Mouse (Mus musculus) adrenal gland, adult (tissue): ENCODE data around the gene Amdhd1.
"Not testable (repeated sequence)": the region's sequence is repeated elsewhere in the genome, so short reads cannot be mapped to it uniquely, and the experiment has no call there.

Source experiments
- DNase-seq, 2 experiments: peaks; one replicate each; pipeline ENCODE4 v3.0.0; 2022 to 2023; ENCODE audit warnings: low spot score in 1 of 2; ENCODE audit not compliant: inconsistent age in 2 of 2

Amdhd1 gene

DNA sequence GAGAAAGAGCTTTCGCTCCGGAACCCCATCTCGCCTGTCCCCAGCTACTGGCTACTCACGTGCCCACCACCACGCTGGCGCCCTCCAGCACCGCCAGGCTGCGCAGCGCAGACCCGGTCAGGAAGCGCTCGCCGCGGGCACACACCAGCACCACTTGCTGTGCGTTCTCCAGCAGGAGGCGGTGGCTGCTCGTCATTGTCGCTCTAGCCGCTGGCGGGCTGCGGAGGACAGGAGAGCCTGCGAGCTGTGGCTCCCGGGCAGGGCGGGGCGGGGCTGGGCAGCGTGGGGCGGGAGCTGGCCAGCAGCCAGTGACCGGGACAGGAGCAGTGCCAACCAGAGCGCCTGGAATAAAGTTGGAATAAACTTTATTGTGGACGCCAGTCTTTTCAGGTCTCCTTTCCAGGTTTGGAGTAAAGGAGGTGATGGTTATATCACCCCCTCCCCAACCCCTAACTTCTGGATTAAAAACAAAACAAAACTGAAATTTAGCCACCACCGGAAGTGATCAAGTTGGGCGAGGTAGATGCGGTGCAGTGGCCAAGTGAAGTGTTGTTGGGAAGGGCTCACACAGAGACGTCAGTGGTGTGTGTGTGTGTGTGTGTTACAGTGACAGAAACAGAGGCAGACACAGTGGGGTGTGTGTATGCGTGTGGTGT is at the start of gene Amdhd1:
TSS of gene Amdhd1 (minus strand) at position 259 of the 656 bp plus-strand sequence.
- peak; percentile 86 to 95 for DNase-seq

DNA sequence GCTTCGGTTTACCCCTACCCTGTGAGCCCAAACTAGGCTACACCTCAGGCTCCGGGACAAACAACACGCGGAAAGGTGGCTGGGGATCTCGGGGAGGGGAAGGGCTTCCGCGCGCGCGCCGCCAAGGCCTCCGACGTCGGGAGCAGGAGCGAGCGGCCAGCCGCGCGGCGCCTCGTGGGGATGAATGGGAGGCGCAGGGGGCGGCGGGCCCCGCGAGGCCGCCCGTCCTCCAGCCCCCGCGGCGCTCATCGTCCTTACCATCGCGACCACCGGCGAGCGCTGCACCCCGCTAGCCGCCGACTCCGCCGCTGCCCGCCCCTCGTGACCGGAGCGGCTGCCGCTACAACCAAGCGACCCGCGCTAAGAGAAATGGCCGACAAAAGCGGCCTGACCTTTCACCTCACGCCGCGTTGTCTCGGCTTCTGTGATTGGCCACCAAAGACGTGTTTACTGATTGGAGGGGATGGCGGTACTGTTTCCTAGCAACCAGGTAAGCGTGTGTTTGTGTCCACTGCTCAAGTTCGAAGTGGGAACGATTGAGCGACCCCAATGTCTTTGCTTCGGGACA is 49.5 kb upstream of the Amdhd1 start, which contains the start of gene Snrpf:
TSS of gene Snrpf (minus strand) at position 426 of the 568 bp plus-strand sequence.
- DNase-seq = peak; percentile 91 to 98

DNA sequence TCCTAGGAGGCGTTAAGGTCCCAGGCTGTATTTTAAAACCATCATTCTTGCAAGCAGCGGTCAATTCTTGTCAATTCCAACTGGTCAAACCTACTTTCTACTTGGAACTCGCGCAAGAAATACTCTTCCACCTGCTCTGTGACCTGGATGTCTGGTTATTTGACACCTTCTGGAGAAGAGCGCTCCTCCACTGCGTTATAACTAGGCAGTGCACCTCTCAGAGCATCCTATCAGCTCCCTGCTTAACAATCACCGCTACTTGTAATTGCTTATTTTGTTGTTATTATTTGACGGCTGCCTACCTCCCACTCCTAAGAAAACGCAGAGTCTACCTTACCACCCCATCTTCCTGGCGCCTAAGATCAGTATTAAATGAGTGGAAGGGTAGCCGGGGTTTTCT is 49.0 kb upstream of the Amdhd1 start:
- no peak for DNase-seq

DNA sequence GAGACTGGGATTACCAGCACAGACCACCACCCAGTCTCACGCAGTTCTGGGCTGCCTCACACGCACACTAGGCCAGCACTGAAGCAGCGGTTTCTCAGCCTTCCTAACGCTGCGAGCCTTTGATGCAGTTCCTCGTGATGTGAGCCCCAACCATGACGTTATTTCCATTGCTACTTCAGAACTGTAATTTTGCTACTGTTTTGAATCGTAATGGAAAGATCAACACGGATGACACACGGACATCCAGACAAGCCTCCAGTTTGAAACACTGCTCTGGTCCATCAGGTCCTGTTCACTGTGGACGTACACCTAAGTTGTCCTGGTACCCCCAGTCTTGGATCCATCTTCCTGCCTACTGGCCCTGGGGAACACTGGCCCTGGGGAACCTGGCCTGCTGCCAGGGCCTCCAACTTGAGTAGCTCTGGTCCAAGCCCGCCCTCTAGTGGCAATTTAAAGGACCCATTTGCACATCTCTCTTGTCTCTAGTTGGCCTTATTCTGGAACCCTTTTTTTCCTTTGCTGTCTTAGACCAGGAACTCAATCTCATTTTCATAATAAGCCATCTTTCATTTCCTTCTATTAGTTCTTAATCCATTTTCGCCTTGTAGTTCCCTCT is 37.5 kb upstream of the Amdhd1 start:
- DNase-seq = peak; percentile 72 to 92

DNA sequence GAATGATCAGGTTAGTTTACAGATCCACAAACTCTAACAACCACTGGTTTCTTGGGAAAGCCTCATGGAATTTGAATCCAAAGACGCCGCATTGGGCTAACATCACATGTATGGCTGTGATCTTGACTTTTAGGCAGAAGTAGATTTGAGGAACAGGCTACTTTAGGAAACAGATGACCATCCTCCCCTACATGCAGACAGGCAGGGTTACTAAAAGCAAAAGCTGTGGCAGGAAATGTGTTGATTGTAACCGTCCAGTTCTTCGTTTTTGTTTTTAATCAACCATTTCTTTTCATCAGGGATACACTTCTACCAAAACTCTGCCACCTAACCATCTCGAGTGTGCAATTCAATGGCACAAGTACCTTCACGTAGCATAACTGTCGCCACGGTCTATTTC is 36.1 kb upstream of the Amdhd1 start:
- no peak for DNase-seq

DNA sequence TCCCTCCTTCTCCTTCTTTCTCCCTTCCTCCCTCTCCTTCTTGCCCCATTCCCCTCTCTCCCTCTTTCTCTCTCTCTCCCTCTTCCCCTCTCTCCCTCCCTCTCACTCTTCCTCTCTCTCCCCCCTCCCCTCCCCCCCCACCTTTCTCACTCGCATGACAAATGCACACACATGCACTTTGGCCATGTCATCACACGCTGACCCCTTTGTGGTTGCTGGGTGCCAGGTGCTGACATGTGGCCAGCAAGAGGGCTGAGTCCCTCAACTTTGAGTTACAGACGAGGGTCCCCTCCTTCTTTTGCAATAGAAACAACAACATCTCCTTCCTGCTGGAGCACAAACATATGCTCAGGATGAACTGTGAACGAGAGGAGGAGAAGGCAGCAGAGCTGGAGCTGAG is 35.1 kb upstream of the Amdhd1 start:
- DNase-seq = no peak

DNA sequence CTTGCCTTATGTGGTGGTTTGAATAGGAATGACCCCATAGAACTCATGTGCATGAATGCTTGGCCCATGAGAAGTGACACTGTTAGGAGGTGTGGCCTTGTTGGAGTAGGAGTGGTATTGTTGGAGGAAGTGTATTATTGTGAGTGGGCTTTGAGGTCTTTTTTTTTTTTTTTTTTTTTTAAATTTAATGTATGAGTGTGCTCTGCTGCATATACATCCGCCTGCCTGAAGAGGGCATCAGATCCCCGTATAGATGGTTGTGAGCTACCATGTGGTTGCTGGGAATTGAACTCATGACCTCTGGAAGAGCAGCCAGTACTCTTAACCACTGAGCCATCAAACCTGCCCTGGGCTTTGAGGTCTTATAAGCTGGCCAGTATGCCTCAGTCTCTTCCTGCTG is 32.4 kb upstream of the Amdhd1 start:
- DNase-seq = no peak

DNA sequence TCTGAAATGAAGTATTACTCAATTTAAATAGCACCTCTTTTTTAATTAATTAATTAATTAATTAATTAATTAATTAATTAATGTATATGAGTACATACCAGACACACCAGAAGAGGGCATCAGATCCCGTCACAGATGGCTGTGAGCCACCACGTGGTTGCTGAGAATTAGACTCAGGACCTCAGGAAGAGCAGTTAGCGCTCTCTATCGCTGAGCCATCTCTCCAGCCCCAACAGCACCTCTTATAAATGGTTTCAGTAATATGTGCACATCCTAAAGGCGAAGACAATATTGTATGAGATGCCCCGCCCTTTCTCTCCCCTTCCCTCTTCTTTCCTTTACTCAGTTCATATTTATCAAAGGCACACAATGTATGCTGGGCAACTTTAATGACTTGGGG is 28.8 kb upstream of the Amdhd1 start:
- DNase-seq = no peak

DNA sequence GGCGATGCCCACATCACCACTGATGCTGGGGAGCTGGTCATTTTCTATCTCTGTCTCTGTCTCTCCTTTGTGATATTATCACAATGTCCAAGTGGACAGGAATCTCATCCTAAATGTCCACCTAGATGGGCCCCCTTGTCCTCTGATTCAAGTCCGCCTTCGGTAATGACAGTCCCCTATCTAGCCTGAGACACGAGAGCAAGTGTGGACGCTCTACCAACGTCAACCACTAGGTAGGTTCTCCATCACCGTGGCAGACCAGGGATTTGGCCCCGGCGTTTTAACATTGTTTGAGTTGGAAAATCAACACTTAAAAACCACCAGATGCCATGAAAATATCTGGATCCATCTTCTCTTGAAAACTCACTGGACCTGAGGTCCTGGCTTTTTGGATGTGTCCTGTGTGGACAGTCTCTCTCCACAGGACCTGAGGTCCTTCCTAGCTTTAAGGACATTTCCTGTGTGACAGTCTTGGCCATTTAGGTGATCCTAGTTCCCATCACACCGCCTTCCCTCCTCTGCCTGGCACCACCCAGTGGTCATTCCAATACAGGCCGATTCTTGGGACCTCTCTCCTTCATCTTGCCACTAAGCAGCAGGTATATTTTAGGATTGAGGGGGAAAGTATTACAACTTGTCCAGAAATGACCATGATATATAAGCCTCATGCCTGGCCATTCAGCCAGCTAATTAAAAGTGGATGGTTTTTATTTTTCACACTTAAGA is 28.2 kb upstream of the Amdhd1 start:
- DNase-seq = no peak

DNA sequence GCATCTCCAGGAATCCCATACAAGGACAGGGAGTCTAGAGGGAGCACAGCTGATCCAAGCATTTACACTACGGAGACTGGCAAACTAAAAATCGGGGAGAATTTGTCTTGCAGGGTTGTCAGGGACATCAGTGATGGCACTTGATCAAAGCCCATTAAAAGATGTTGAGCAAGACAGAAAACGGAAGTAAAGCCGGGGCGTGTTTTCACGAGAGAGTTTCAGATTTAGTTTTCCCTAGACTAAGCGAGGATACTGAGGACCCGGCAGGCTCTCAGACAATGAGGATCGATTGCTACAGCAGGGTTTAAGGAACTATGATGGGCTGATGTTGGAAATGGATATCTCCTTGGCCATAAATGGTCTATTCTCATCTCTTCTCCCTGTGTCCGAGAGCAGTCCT is 27.2 kb upstream of the Amdhd1 start:
- DNase-seq = no peak

DNA sequence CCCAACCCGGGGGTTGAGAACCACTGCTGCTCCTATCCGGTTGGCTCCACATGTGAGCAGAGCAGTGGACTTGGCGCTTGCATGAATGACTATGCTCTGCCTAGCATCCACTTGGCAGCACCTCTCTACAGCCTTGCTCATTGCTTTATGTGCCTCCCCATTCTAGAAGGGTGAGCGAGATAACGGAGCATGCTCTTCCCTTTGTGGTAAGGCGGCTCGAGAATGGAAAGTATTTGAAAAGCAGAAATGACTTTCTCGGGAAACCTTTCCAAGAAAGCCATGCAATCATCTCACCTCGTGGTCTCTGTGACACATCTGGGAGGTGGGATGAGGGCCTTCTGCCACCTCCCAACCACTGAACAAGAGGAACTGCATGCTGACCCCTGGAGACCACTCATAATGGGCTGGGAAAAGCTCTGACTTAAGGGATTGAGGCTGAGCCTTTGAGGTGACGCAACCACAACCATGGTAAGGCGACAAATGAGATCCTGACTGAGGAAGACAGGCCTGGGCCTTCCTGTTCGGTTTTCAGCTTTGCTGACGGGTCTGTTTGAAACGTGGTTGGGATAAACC is 24.8 kb upstream of the Amdhd1 start:
- DNase-seq = no peak

DNA sequence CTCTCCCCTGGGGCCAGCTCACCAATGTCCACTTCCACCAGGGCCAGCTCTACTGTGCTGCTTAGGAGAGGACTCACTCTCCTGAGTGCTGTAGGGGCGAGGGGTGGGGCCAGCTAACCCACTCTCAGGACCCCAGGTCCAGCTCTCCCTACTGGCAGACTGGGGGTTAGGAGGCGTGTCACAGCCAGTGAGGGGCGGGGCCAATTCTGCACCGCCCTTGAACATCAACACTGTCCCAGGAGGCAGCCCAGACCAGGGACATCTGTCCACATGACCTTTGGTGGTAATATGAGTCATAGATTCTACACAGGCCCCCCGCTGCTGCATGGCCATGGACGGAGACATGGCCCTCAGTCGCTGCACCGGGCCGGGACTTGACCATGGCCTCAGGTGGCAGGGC is 20.0 kb upstream of the Amdhd1 start:
- peak; percentile 71 to 89 for DNase-seq

DNA sequence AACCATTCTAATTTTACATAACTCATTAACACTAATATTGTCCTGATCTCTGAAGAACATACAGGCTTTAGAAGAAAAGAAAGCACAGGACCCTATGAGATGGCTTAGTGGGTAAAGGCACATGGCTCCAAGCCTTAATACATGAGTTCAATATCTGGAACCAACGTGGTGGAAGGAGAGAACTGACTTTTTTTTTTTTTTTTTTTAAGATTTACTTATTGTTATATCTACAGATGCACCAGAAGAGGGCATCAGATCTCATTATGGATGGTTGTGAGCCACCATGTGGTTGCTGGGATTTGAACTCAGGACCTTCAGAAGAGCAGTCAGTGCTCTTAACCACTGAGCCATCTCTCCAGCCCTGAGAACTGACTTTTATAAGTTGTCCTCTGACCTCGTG is 18.1 kb upstream of the Amdhd1 start:
- not testable (repeated sequence) for DNase-seq

DNA sequence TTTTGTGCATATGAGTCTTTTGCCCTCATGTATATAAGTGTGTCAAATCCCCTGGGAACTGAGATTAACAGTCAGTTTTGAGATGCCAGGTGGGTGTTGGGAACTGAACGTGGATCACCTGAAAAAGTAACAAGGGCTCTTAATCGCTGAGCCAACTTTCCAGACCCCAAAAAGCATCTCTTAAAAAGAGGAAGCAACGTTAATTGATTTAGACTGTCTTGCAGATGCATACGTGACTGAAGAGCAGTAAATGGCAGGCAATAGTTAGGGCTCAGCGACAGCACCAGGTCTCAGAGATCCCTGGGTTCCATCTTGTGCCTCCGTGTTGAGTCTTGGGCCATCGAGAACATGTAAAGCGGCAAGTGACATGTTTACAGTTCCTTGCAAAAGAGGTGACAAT is 12.8 kb upstream of the Amdhd1 start:
- no peak for DNase-seq

DNA sequence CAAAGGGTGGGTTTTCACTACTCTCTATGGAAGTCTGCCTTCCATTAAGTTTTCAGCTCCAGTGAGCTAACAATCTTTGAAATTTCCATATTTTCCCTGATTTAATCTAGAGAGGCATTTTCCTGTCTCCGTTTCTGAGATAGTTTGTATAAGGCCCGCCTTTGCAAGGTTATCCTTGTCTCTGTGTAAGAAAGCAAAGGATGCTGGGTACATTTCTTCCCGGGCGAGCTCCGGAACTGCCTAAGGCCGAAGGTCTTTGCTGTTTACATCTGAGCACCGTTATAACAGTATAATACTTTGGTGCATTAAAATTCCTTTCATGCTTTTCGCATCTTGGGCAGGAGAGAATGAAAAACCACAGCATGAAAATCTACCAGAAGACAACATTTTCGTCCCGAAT is 10.0 kb upstream of the Amdhd1 start:
- no peak for DNase-seq

DNA sequence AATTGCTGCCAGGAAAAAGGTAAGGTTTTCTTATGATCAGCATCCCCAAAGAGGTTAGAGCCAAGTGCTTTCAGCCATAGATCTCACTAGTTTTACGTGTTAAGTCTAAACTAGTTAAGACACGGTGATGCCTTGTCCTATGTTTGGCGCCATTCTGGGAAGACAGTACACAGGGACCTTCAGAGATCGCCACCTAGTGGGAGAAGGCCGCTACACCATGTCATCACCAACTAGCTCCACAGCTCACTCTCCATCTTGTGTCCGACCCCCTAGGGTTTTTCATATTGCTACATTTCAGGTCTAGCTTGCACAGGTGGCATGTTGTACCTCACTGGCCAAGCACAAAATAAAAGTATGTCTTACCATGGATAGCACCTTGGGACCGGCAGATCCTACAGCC is 9.2 kb upstream of the Amdhd1 start:
- peak; percentile 53 to 89 for DNase-seq

DNA sequence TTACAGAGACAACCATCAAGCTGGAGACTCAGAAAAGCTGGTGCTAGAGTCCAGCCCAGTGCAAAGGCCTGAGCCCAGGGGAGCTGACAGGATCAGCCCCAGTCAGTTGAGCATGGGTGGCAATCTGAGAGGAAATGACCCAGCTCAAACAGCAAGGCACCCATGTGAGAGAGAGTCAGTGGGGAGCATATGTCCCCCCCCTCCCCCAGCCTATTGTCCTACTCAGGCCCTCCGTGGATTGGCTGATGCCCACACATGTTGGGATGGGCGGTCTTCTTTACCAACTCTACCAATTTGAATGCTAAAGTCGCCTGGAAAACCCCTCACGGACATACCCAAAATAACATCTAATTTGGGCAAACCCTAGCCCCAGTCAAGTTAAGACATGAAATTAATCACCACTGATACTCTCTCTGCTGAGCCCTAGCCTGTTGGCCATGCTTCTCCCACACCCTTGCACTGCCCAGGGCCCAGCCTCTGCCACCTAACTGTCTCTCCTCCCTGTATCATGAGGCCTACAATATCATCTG is 8.0 kb upstream of the Amdhd1 start:
- DNase-seq = no peak

DNA sequence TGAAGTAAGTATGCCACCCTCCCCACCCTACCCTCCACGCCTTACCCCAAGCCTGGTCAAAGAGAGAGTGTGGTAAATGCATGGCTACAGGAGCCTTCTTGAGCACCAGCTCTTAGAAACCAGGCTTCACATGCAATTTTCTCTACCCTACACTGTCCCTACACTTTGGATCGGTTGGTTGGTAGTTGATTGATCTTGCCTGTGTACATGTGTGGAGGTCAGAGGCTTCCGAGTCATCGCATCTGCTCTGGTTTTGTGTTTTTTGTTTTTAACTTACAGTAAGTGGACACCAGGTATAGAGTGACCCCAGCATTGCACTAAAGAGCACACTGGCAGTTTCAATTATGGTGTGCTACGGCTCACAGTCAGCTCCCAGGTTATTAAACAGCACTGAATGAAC is 4.3 kb upstream of the Amdhd1 start:
- no peak for DNase-seq

DNA sequence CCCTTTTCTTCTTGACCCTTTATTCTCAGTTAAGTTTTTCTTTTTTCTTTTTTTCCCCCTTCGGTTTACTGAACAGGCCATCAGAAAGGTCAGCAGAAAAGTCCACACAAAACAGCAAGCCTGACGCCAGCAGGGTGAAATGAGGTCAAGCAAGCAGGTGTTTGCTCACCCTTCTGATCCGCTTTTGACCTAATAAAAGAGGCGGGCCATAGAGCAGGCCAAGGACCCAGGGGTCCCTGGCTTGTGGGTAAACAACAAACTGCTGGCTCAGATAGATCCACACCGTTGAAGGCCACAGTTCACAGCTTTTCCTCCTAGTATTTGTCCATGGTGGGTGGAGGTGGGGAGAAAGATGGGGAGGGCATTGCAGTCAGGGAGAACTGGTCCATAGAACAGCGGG is 3.3 kb upstream of the Amdhd1 start:
- DNase-seq = no peak

DNA sequence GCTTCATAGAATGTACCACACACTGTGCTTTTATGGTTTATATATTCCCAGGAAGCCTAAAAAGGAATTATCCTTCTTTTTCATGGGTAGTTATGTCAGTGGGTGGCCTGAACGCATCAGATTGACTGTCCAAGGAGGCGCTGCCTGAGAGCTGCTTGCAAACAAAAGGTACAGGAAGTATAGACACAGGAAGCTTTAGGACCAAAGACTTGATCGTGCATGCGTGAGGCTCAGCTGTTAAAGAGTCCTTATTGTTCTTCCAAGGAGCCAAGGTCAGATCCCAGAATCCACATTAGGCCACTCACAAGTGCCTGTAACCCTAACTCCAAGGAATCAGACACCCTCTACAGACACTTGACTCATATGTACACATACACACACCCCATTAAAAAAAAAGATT is 2.5 kb upstream of the Amdhd1 start:
- DNase-seq = no peak

DNA sequence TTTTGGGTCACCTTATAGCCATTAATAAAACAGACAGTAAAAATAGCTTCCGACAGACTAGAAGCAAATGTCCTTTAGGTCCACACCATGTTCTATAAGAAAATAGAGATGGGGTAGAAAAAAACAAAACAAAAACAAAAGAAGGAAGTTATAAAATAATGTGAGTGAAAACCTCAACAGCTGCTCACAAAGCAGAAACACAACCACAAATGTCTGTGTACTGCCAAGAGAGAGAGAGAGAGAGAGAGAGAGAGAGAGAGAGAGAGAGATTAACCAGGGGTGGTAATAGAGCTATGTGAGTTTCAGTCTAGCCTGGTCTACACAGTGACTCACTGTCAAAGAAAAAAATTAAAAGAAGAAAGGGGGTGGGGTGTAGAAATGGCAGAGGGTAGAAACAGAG is 1.8 kb upstream of the Amdhd1 start:
- DNase-seq = no peak
